Mouse (Mus musculus) ES-Bruce4 (cell line): ENCODE results near the gene Rbm43. TPM values are rescaled to one million over a fixed set of nuclear protein-coding genes. Genes with fewer than 3 reads are reported as not detected.

Experiments
- H3K27ac ChIP-seq: 2 replicates; pipeline ENCODE4 v1.5.1; 2012; ENCODE audit warnings: low read length, inconsistent platforms; ENCODE audit not compliant: insufficient read depth
- H3K27me3 ChIP-seq: 2 replicates; pipeline ENCODE4 v1.6.1; 2012; ENCODE audit warnings: mild to moderate bottlenecking, low read length, inconsistent platforms; ENCODE audit not compliant: control insufficient read depth, poor library complexity, insufficient read depth, severe bottlenecking
- H3K36me3 ChIP-seq: 2 replicates; pipeline ENCODE4 v1.6.1; 2012; ENCODE audit warnings: inconsistent platforms, mild to moderate bottlenecking, low read length, moderate library complexity; ENCODE audit not compliant: control insufficient read depth, poor library complexity, insufficient read depth, severe bottlenecking
- H3K4me1 ChIP-seq: one replicate; pipeline ENCODE4 v1.8.1; 2011; ENCODE audit warnings: low read length; ENCODE audit not compliant: control insufficient read depth, insufficient read depth
- H3K4me3 ChIP-seq: 2 replicates; pipeline ENCODE4 v1.5.1; 2011; ENCODE audit warnings: low read depth, mild to moderate bottlenecking, low read length
- H3K9ac ChIP-seq: 2 replicates; pipeline ENCODE4 v1.6.1; 2012; ENCODE audit warnings: low read depth, mild to moderate bottlenecking, inconsistent platforms; ENCODE audit not compliant: poor library complexity, severe bottlenecking
- H3K9me3 ChIP-seq: replicated peaks from 2 replicates; pipeline ENCODE4 v1.6.1; 2012; ENCODE audit warnings: mild to moderate bottlenecking, low read length, inconsistent platforms; ENCODE audit not compliant: control insufficient read depth, poor library complexity, insufficient read depth, severe bottlenecking
- CTCF ChIP-seq: IDR thresholded peaks from one replicate; pipeline ENCODE4 v1.8.1; 2011; ENCODE audit warnings: low read depth, low read length
- EP300 ChIP-seq: IDR thresholded peaks from 2 replicates; pipeline ENCODE4 v1.6.1; 2011; ENCODE audit warnings: low read depth, low read length; ENCODE audit not compliant: insufficient read depth
- POLR2A ChIP-seq: IDR thresholded peaks from one replicate; pipeline ENCODE4 v1.8.1; 2011; ENCODE audit warnings: low read length; ENCODE audit not compliant: insufficient read depth
- polyA plus RNA-seq: library from polyadenylated mRNA; stranded (reverse); fragments of >200 nt; gene quantifications from 2 replicates; pipeline ENCODE4 v1.2.4, GENCODE M21; 2011; ENCODE audit warnings: low read depth; ENCODE audit not compliant: missing spikeins, insufficient read depth, insufficient read length

Gene Rbm43
- polyA plus RNA-seq, 1 experiment = 4.3 TPM

- no peak overlapping the region for H3K9ac ChIP-seq
- no peaks in the 10 kb centered on the region for H3K4me1 ChIP-seq
- no peak overlapping the region for H3K4me3 ChIP-seq
- 0 out of 2 replicates have a peak, but pooled peaks cover 3% of the 10 kb centered on the region for H3K27me3 ChIP-seq
- H3K27ac ChIP-seq = no peak overlapping the region
- TF ChIP-seq EP300 (no peak), POLR2A (no peak), CTCF (no peak)
- H3K9me3 ChIP-seq = no peaks in the 10 kb centered on the region
- no peaks in the 10 kb centered on the region for H3K36me3 ChIP-seq
Measured at GRCm38 (mm10) chr2:51970897-51971296, 35.9 kb upstream of the Rbm43 start.

GRCm38 (mm10) chr2:51967288-51967687, 32.3 kb upstream of the Rbm43 start:
- 0 out of 2 replicates have a peak, but pooled peaks cover 3% of the 10 kb centered on the region for H3K27me3 ChIP-seq
- no peaks in the 10 kb centered on the region for H3K36me3 ChIP-seq
- H3K9me3 ChIP-seq = no peaks in the 10 kb centered on the region
- no peak for TF ChIP-seq EP300
- H3K4me3 ChIP-seq = no peak overlapping the region
- no peak overlapping the region for H3K27ac ChIP-seq
- H3K9ac ChIP-seq = no peak overlapping the region
- no peaks in the 10 kb centered on the region for H3K4me1 ChIP-seq

- H3K27me3 ChIP-seq = no peaks in the 10 kb centered on the region; the same call in 1 of the 2 replicates
- TF ChIP-seq CTCF = no peak
- no peak for TF ChIP-seq POLR2A
- no peak for TF ChIP-seq EP300
Measured at GRCm38 (mm10) chr2:51953648-51954204, 18.8 kb upstream of the Rbm43 start.

GRCm38 (mm10) chr2:51950876-51951275, 15.9 kb upstream of the Rbm43 start:
- H3K4me1 ChIP-seq = no peaks in the 10 kb centered on the region
- H3K27ac ChIP-seq = no peak overlapping the region
- H3K36me3 ChIP-seq = no peaks in the 10 kb centered on the region
- H3K27me3 ChIP-seq = no peaks in the 10 kb centered on the region; the same call in 1 of the 2 replicates
- no peak overlapping the region for H3K4me3 ChIP-seq
- H3K9me3 ChIP-seq = no peaks in the 10 kb centered on the region
- no peak for TF ChIP-seq POLR2A
- no peak for TF ChIP-seq EP300
- TF ChIP-seq CTCF = no peak
- H3K9ac ChIP-seq = no peak overlapping the region

More at GRCm38 (mm10) chr2:51953648-51954204, 18.8 kb upstream of the Rbm43 start:
- no peaks in the 10 kb centered on the region for H3K4me1 ChIP-seq
- H3K27ac ChIP-seq = no peak overlapping the region
- no peak overlapping the region for H3K9ac ChIP-seq
- no peaks in the 10 kb centered on the region for H3K36me3 ChIP-seq
- no peaks in the 10 kb centered on the region for H3K9me3 ChIP-seq
- no peak overlapping the region for H3K4me3 ChIP-seq

GRCm38 (mm10) chr2:51948105-51948830, 13.3 kb upstream of the Rbm43 start:
- no peak overlapping the region for H3K4me3 ChIP-seq
- no peaks in the 10 kb centered on the region for H3K4me1 ChIP-seq
- no peaks in the 10 kb centered on the region for H3K36me3 ChIP-seq
- H3K27ac ChIP-seq = no peak overlapping the region
- TF ChIP-seq EP300 (no peak), POLR2A (no peak), CTCF (no peak)
- peaks cover 3% of the 10 kb centered on the region; the same call in 1 of the 2 replicates for H3K9me3 ChIP-seq
- H3K9ac ChIP-seq = no peak overlapping the region
- H3K27me3 ChIP-seq = no peaks in the 10 kb centered on the region

GRCm38 (mm10) chr2:51945812-51946211, 10.8 kb upstream of the Rbm43 start:
- Histone ChIP-seq H3K27ac (no peak overlapping the region), H3K4me1 (no peaks in the 10 kb centered on the region), H3K4me3 (no peak overlapping the region), H3K9me3 (peaks cover 3% of the 10 kb centered on the region; the same call in 1 of the 2 replicates), H3K36me3 (no peaks in the 10 kb centered on the region), H3K27me3 (no peaks in the 10 kb centered on the region), H3K9ac (no peak overlapping the region)
- TF ChIP-seq POLR2A (no peak), EP300 (no peak), CTCF (no peak)
